Mouse (Mus musculus) right cerebral cortex, postnatal 4 days (tissue): ENCODE data around the gene Csf2rb2.
A peak's percentile ranks its signal among the peaks of the same experiment; 100 is the strongest.
"Not testable (repeated sequence)": the region's sequence is repeated elsewhere in the genome, so short reads cannot be mapped to it uniquely, and the experiment has no call there.

Experiments
- DNase-seq: peaks from one replicate; pipeline ENCODE4 v3.0.0-alpha.2; 2022

Gene Csf2rb2

DNA sequence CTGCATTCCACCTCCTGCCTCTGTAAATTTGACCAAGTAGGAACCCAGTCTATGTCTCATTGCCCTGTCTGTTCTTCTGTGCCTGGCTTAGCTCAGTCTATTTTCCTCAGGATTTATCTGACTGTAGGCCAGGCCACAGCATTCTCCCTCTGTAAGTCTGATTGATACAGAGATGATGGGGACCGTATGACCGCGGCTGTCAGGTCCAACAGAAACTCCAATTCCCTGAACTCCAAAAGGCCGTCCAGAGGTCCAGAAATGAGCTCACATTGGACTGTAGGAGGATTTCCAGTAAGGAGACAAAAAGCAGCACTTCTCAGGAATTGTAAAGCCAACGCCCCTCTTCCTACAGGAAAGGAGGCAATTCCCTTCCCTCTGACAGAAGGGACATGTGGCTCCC is 8.1 kb upstream of the Csf2rb2 start:
- DNase-seq: not testable (repeated sequence)

DNA sequence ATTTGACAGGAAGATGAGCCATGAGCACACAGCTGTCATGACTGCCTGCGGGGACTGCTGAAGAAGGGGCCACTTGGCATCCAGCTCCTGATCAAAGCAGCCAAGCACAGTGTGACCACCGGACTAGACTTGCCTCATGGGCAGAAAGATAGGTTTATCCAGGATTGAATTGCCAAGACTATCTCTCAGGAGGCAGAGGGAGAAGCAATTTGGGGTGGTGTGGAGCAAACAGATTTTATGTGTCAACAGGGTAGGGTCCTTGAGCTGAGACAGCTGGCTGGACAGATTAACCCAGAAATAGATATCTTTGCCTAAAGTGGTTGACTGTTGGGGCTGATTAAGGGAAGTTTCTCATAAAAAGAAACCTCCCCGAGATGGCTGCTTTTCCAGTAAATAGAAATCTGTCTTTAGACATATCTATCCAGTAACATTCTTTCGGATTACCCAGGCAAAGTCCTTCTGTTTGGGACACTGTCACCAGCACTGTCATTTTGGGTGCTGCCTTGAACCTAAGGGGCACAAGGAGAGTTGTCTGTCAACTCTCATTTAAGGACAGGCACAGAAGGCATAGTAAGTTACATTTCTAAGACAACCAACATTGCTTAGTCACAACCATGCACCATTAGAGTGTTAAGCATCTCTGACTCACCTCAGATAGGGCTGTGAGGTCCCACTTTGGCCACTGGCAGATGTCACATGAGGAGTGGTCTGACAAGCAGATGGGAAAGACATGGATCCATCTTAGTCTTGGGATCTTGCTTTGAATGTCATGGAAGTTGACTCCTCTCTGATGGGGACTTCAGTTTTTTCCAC is 7.1 kb upstream of the Csf2rb2 start:
- not testable (repeated sequence) for DNase-seq

DNA sequence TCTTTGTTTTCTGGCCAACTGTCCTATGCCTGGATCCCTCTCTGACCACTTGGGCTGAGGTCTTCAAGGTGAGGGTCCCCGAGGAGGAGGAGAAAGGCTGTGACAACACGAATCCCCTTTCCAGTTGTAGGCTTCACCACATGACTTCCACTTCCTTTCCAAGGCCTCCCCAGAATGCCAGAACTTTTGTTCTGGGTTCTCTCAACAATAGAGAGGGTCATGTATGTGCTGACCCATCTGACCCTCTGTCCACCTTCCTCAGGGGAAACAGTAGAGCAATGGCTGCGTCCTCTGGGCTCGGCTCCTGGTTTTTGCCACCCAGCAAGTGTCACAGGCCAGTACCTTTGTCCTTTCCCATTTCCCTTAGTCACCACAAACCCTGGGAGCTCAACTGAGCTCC is 5.5 kb upstream of the Csf2rb2 start:
- DNase-seq: no peak

DNA sequence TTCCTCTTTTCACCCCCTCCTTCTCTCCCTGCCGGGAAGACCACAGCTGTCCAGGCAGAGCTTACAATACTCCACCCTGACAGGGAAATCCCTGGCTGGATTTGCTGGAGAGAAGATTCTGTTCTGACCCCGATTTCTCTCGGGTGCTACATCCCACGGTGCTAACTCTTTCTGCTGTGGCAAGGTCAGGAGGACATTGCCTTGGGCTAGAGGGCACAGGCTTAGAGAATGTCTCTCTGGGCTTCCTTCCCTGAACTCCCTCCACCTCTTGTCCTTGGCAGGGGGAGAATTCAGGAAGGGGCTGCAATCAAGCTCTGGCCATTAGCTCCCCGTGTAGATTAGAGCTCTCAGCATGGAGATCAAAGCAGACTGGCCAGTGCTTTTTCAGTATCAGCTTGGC is 4.3 kb upstream of the Csf2rb2 start:
- DNase-seq: no peak

DNA sequence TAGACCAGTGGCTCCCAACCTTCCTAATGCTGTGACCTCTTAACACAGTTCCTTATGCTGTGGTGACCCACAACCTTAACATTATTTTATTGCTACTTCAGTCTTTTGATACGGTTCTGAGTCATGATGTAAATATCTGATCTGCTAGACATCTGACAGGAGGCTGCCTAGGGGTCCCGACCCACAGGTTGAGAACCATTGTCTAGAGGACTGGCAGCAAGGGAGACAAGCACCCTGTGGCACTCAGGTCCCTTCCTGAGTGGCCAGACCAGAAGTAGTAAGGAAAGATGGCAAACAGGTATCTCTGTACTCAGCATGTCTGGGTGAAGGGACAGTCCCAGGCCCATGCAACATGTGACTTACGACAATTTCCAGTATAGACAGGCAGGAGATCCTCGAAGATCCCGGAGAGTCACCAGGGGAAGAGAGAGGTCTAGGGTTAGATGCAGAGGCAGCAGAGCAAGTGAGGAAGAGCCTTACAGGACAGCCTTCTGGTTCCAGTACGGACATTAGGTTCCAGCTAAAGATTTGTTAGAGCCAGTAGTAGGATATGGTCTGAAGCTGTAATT is 1.8 kb downstream of the Csf2rb2 start:
- no peak for DNase-seq

DNA sequence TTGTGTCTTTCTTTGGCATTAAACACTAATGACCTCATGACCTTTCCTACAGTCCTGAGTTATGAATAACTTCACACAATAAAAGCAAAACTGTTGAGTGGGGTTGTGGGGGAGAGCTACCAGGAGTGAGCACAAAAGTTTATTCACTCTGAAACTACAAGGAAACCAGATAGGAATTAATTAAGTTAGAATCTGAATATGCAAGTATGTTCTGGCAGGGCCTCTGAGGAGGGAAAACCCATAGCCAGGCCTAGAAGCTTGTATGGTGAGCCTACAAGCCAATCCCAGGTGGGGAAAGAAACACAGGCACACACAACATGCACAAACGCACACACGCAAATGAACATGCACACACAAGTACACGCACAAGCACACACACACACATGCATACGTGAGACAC is 2.8 kb downstream of the Csf2rb2 start:
- DNase-seq: no peak

DNA sequence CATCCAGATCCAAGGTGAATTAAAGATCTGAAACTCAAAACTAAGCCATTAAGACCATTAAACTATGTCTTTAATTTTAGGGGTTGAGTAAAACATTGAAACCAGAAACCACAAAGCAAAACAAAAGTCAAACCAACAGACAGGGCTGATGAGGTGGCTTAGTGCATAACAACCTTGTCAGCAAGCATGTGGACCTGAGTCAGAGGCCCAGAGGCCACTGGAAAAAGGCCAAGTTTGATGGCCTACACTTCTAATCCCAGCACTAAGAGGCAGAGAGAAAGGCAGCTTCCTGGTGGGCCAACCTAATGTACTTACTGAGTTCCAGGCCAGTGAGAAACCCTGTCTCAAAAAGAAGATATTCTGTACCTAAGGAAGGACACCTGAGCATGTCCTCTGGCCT is 4.7 kb downstream of the Csf2rb2 start:
- DNase-seq: no peak

DNA sequence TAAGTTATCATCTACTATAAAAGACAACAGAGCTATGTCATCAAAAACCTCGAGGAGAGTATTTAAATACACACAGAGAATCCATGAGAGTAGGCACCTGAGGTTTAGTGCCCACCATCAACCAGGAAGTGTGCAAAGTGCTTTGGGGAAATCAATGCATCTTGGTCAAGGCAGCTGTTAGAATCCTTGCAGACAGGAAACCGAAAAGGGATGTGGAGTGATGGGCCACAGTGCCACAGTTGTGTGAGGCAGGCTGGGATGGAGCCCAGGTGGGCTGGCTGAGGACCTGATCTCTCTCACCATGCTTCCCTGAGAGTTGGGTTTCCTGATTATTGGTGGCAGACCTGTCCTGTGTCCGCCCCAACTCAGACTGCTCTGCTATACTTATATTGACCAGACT is 5.9 kb downstream of the Csf2rb2 start:
- no peak for DNase-seq

DNA sequence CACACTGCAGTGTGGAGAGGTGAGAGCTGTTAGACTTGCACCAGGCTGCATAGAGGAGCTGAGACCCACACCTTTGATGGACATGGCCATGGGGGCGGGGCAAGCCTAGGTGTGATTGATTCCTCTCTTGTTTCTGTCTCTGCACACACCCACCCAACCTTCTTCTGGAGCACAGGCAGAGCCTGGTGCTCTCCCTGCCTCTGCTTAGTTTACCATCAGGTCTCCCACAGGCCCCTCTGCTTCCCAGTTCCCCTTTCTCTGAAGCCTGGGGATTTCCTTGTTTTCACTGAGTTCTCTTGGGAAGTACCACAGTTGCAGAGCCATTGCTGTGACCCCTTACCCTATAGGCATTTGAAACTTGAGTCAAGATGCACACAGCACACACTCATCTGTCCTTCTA is 7.0 kb downstream of the Csf2rb2 start:
- no peak for DNase-seq

DNA sequence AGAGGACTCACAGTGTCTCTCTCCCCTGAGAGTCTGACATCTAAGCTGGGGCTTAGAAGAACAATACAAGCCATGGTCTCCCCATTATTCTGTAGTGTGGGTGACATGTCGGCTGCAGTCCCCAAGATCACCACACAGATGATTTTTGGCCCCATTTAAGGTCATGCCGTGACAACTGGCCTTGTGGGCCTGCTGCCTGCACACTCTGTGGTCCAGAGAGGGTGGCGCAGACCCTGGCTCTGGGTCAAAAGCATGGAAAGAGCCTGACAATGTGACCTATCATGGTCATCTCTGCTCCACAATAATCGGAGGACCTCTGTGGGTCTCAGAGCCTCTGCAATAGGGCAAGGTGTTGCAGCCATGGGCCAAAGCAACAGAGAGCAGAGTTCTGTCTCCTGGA is 11.8 kb downstream of the Csf2rb2 start:
- DNase-seq: no peak

DNA sequence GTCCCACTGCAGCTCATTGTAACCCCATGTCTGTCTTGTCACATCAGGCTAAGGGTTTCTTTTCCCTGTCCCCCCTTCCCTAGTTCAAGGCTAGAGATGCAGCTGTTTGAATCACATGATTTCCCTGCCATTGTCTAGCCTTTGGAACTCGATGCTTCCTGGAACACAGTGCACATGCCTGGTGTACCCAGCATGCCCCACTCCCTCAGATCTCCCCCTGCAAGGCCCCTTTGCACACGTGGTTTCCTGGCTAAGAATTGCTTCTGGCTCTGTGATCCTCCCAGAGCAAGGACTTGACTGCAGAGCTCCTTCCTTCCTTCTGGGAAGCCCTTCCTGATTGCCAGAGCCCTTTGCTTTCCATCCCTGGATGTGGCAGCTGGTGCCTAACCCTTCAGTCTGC is 12.3 kb downstream of the Csf2rb2 start:
- DNase-seq: not testable (repeated sequence)

DNA sequence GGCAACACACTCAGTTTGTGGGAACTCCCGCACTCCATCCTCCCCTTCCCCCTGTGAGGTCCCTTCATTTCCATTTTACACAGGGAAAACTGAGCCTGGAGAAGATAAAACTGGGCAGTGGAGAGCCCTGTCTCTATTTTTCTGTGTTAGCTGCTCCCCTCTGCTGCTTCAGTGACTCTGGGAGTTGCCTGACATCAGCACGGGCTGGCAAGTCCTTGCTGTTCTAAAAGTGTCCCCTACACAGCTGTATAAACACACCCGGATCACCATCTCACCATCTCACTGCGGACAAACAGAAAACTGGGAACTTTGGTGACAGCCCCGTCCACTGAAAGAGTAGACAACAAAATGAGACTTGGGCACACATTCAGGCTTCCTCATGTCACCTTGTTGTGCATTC is 15.7 kb downstream of the Csf2rb2 start:
- DNase-seq: not testable (repeated sequence)

DNA sequence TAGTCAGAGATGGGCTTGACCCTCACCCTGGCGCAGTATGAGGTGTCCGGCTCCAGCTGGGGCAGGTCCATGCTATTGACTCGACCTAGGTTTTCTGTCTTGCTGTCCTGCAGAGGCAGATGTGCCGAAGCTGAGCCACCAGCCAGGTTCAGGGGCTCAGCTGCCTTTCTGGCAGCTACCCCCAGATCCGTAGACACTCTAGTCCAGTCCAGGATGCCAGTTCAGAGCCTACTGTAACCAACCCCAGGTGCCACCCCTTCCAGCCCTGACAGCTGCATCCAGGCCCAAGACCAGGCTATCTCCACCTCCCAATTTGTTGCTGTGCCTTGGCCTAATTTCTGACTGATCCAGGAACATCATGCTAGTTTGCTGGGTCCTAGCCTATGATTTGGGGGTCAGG is 17.6 kb downstream of the Csf2rb2 start:
- DNase-seq: no peak

DNA sequence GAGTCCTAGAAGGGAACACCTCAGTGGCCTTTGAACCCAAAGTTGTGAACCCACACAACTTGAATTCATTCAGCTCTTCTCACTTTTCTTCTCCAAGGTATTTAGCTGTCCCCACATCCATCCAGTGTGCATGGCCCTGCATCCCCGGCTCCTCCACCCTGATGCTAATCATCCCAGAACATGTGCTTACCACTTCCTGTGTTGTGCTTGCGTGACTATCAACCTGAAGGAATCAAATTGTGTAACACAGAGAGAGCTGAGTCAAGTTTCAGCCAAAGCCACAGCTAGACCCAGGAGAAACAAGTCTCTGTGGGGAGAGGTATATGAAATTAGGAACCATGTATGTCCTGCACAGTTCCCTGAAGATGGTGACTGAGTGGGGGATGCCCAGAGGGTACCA is 27.2 kb downstream of the Csf2rb2 start:
- no peak for DNase-seq

DNA sequence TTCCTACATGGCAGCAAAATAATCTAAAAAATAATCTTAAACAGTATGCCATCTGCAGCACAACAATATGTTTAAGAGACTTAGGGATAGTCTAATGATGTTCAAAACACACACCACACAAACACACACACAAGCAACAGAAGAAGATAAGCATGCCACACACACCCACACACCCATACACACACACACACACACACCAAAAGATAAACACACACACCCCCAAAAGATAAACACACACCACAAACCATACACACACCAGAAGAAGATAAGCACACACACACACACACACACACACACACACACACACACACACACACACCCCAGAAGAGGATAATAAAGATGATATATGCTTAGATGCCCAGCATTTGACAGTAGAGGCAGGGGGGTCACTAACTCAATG is 34.3 kb downstream of the Csf2rb2 start:
- no peak for DNase-seq

DNA sequence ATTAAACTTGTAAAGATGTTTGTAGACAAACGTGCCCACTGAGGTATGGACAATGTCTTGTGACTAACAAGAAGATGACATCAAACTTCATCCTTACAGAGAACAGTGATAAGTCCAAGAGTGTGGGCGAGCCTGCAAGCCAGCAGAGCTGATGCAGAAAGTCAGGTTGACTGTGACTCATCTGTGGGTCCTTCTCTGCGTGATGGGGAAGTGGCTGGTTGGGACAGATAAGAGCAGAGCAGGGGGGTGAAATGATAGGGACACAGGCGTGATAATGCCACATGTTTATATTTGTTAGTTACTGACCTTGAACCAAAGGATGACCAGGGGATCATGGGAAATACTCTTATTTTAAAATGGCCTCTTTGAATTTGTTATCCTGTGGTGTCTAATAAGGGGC is 37.7 kb downstream of the Csf2rb2 start:
- DNase-seq: no peak

DNA sequence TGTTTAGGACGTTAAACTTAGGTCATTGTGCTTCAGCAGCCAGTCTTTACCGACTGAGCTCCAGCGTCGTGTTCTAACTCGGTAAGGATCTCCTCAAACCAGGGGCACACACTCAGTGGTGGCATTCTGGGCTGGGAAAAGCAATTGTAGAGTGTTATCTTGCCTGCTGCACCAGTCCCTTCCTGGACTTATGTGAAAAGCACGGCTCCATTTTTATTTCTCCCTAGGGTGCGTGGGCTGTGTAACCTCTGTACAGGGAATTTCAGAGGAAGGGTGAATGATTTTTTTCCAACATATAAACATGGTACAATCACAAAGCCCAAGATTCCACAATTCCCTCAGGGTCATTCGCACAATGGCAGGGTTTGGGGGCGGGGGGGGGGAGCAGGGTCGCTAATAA is 38.1 kb downstream of the Csf2rb2 start:
- DNase-seq: no peak

DNA sequence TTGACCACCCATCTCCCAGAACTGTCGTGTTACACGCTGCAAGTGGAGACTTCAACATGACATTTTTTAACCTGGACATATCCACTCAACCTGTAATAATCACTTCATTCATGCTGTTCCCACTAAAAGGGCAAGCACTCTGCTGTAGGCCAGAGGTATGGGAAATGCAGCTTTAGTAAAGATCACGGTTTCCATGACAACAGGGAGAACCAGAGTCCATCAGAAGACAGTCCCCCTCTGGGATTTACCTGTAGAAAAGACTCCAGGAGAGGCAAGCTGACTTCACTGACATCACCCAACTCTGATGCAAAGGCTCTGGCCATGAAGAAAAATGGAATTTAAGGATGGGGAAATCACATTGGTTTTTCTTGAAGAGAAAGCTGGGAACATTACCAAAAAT is 42.2 kb downstream of the Csf2rb2 start:
- DNase-seq: no peak

DNA sequence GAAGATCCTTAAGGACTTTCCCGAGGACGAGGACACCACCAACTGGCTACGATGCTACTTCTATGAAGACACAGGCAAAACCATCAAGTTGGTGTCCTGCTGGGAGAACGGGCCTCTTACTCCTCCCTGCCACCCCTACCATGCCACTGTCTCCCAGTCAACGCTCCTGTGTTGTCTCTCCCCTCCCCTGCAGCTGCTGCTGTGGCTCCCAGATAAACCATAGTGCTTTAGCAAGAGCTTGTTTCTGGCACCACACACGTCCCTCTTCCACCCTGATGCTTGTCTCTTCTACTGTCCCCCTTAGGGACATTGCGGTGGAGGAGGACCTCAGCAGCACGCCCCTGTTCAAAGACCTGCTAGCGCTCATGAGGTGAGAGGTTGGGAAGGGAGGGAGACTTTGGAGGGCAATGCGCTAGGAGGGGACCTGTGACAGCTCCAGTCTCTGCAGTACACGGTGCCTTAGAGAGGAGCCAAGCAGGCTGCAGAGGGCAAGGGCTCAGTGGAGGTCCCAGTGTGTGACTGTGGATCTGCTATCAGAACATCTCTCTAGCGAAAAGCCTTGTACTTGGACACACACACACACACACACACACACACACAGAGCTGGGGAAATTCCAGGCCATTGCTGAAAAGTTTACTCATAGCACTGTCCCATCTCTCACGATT is 44.7 kb downstream of the Csf2rb2 start:
- DNase-seq: no peak

DNA sequence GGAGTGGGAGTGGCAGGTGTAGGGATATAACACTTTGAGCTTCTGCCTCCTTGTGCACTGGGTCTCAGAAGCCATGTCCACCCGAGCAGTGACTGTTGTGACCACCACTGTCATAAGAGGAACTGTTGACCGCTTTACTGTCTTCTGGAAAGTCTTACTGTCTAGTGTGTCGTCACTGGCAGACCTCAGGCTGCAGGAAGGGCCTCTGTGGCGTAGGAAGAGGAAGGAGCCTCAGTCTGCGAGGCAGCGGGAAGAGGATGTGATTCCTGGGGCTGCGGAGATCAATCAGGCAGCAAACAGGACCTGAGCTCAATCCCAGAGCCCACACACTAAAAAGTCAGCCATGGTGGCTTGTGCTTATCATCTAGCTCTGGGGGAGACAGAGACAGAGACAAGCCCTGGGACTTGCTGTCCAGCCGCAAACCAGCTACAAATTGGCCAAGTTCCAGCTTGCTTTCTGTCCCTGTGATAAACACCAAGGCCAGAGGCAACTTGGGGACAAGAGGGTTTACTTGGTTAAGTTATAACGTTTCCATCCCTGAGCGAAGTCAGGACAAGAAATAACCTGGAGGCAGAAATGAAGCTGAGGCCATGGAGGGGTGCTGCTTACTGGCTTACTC is 47.2 kb downstream of the Csf2rb2 start:
- no peak for DNase-seq

DNA sequence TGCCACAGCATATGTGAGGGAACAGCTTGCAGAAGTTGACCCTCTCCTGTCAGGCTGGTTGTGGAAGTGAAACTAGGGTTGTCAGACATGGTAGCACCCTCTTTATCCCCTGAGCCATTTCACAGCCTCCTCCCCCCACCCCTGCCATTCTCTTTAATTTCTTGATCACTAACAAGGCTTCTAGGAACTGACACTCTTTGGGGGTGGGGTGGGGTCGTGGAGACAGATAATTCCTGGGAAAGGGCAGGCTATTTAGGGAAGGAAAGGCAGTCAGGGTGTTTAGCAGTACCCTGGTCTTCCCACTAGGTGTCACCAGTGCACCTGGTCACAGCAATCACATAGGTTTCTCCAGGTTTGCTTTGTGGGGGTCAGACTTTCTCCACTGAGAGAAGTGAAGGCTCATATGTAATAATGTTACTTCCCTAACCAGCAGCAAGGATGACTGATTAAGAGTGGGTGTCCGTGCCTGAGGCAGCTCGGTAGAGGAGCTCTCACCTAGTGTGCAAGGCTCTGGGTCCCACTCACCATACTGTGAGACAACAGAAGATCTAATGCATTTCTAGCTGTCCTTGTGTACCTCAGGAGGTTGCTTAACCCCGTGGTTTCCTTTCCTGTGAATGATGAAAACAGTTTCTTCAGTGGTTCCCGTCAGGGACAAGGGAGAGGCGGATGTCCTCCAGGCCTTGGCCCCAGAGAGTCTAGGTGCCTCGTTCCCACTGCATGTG is 48.0 kb downstream of the Csf2rb2 start:
- DNase-seq: peak; percentile 68

DNA sequence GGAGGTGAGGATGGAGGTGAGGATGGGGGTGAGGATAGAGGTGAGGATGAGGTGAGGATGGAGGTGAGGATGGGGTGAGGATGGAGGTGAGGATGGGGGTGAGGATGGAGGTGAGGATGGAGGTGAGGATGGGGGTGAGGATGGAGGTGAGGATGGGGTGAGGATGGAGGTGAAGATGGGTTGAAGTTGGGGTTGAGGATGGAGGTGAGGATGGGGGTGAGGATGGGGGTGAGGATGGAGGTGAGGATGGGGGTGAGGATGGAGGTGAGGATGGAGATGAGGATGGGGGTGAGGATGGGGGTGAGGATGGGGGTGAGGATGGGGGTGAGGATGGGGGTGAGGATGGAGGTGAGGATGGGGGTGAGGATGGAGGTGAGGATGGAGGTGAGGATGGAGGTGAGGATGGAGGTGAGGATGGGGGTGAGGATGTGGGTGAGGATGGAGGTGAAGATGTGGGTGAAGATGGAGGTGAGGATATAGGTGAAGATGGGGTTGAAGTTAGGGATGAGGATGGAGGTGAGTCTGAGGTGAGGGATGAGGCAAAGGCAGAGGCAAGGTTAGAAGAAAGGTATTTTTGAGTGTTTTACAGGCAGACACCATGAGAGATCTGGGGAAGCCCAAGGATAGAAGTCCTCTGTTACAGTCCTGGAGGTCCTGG is 48.8 kb downstream of the Csf2rb2 start:
- DNase-seq: not testable (repeated sequence)

DNA sequence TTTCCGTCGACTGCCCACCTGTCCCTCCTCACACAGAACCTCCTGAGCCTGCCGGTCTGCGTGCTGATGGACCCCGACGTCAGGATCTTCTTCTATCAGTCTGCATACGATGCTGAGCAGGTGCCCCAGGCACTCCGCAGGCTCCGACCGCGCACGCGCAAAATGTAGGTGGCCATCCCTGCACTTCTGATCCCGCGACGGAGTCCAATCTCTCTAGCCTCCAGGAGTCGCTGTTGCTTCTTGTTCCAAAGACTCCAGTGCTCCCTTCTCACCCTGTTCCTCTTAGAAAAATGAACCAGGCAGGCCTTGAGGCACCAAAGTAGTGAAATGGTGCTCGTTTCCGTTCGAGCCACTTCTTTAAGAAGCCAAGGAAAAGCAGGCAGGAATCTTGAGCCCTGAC is 50.8 kb downstream of the Csf2rb2 start:
- DNase-seq: peak; percentile 61
